Mouse (Mus musculus) MEL (cell line): ENCODE measurements around the gene Kcnn3. TPM values are rescaled to one million over a fixed set of nuclear protein-coding genes. Genes with fewer than 3 reads are reported as not detected.

Experiments
- DNase-seq: peaks from one replicate; pipeline ENCODE4 v3.0.0; 2011; ENCODE audit warnings: low read depth, low spot score
- H3K27ac ChIP-seq: 2 replicates; pipeline ENCODE4 v1.5.1; 2012; ENCODE audit warnings: low read depth, mild to moderate bottlenecking, control low read depth, low read length, moderate library complexity; ENCODE audit not compliant: control insufficient read depth
- H3K27me3 ChIP-seq, 2 experiments: fragments of 150-350 bp in 1 of 2; sonication (generic) in 1 of 2; 2 replicates each; pipeline ENCODE4 v1.6.1; 2012; ENCODE audit warnings: low read length in 2 of 2, mild to moderate bottlenecking in 2 of 2, improper control_type of control experiment in 1 of 2, moderate library complexity in 1 of 2; ENCODE audit not compliant: insufficient read depth in 2 of 2, control insufficient read depth in 1 of 2
- H3K36me3 ChIP-seq, 2 experiments: 2 replicates each; pipeline ENCODE4 v1.6.1; 2012 to 2014; ENCODE audit warnings: low read length in 2 of 2, improper control_type of control experiment in 1 of 2, inconsistent platforms in 1 of 2, mild to moderate bottlenecking in 1 of 2; ENCODE audit not compliant: insufficient read depth in 2 of 2, control insufficient read depth in 1 of 2
- H3K4me1 ChIP-seq, 2 experiments: fragments of 150-350 bp in 1 of 2; sonication (generic) in 1 of 2; 2 replicates each; pipeline ENCODE4 v1.6.1; 2012; ENCODE audit warnings: low read length in 2 of 2, improper control_type of control experiment in 1 of 2, mild to moderate bottlenecking in 1 of 2; ENCODE audit not compliant: insufficient read depth in 2 of 2, control insufficient read depth in 1 of 2
- H3K4me3 ChIP-seq, 2 experiments: fragments of 150-350 bp in 1 of 2; sonication (generic) in 1 of 2; 2 replicates each; pipeline ENCODE4 v1.5.1; 2012; ENCODE audit warnings: low read depth in 2 of 2, low read length in 2 of 2, mild to moderate bottlenecking in 2 of 2, moderate library complexity in 2 of 2, control low read depth in 1 of 2, improper control_type of control experiment in 1 of 2; ENCODE audit not compliant: control insufficient read depth in 1 of 2, insufficient read depth in 1 of 2
- H3K79me2 ChIP-seq: 2 replicates; pipeline ENCODE4 v1.6.1; 2012; ENCODE audit warnings: mild to moderate bottlenecking, low read length, moderate library complexity; ENCODE audit not compliant: control insufficient read depth, poor library complexity, insufficient read depth
- H3K9ac ChIP-seq: 2 replicates; pipeline ENCODE4 v1.6.1; 2012; ENCODE audit warnings: low read depth, mild to moderate bottlenecking, control low read depth, low read length, moderate library complexity; ENCODE audit not compliant: control insufficient read depth, poor library complexity, severe bottlenecking
- H3K9me3 ChIP-seq: fragments of 150-350 bp; sonication (generic); replicated peaks from 2 replicates; pipeline ENCODE4 v1.6.1; 2012; ENCODE audit warnings: mild to moderate bottlenecking, low read length, improper control_type of control experiment, moderate library complexity; ENCODE audit not compliant: insufficient read depth
- CTCF ChIP-seq, 3 experiments: IDR thresholded peaks in 2 of 3; conservative IDR thresholded peaks in 1 of 3; 2 replicates each; pipeline ENCODE4 v1.5.1; 2011 to 2012; ENCODE audit warnings: low read length in 3 of 3, low read depth in 2 of 3, mild to moderate bottlenecking in 2 of 3, improper control_type of control experiment in 1 of 3, inconsistent platforms in 1 of 3, mixed read lengths in 1 of 3, moderate library complexity in 1 of 3; ENCODE audit not compliant: control insufficient read depth in 1 of 3, insufficient read depth in 1 of 3, poor library complexity in 1 of 3, severe bottlenecking in 1 of 3
- ELF1 ChIP-seq: IDR thresholded peaks from 2 replicates; pipeline ENCODE4 v1.6.1; 2014; ENCODE audit warnings: low read depth, mild to moderate bottlenecking, inconsistent platforms, low read length, improper control_type of control experiment, moderate library complexity
- ETS1 ChIP-seq: IDR thresholded peaks from 2 replicates; pipeline ENCODE4 v1.6.1; 2012; ENCODE audit warnings: low read depth, mild to moderate bottlenecking, inconsistent platforms, low read length, improper control_type of control experiment, moderate library complexity
- GATA1 ChIP-seq: IDR thresholded peaks from 2 replicates; pipeline ENCODE4 v1.6.1; 2011; ENCODE audit warnings: low read depth, low read length, improper control_type of control experiment
- HCFC1 ChIP-seq: IDR thresholded peaks from 2 replicates; pipeline ENCODE4 v1.6.1; 2012; ENCODE audit warnings: low read depth, mild to moderate bottlenecking, inconsistent platforms, low read length, improper control_type of control experiment, moderate library complexity
- MAFK ChIP-seq: IDR thresholded peaks from 2 replicates; pipeline ENCODE4 v1.6.1; 2011; ENCODE audit warnings: low read depth, mild to moderate bottlenecking, low read length, improper control_type of control experiment, borderline replicate concordance
- NELFE ChIP-seq: IDR thresholded peaks from 2 replicates; pipeline ENCODE4 v1.6.1; 2011; ENCODE audit warnings: low read depth, low read length, improper control_type of control experiment
- NRF1 ChIP-seq: IDR thresholded peaks from 2 replicates; pipeline ENCODE4 v1.6.1; 2014; ENCODE audit warnings: low read depth, mild to moderate bottlenecking, inconsistent platforms, low read length, improper control_type of control experiment, moderate library complexity; ENCODE audit not compliant: poor library complexity, insufficient read depth, severe bottlenecking
- RCOR1 ChIP-seq: IDR thresholded peaks from 2 replicates; pipeline ENCODE4 v1.6.1; 2012; ENCODE audit warnings: low read depth, mild to moderate bottlenecking, inconsistent platforms, low read length, improper control_type of control experiment
- SIN3A ChIP-seq: IDR thresholded peaks from 2 replicates; pipeline ENCODE4 v1.6.1; 2012; ENCODE audit warnings: low read length, improper control_type of control experiment, inconsistent platforms
- TAL1 ChIP-seq: IDR thresholded peaks from 2 replicates; pipeline ENCODE4 v1.6.1; 2012; ENCODE audit warnings: mild to moderate bottlenecking, inconsistent platforms, low read length, moderate library complexity, mixed read lengths
- TCF12 ChIP-seq: IDR thresholded peaks from 2 replicates; pipeline ENCODE4 v1.6.1; 2014; ENCODE audit warnings: low read depth, mild to moderate bottlenecking, inconsistent platforms, low read length, improper control_type of control experiment, moderate library complexity
- ZC3H11A ChIP-seq: IDR thresholded peaks from 2 replicates; pipeline ENCODE4 v1.6.1; 2012; ENCODE audit warnings: low read depth, mild to moderate bottlenecking, inconsistent platforms, low read length, improper control_type of control experiment
- ZNF384 ChIP-seq: IDR thresholded peaks from 2 replicates; pipeline ENCODE4 v1.6.1; 2012; ENCODE audit warnings: low read depth, mild to moderate bottlenecking, inconsistent platforms, low read length, improper control_type of control experiment
- polyA plus RNA-seq, 2 experiments: library from polyadenylated mRNA; stranded (reverse) in 1 of 2; unstranded in 1 of 2; fragments of >175 nt in 1 of 2; fragments of >200 nt in 1 of 2; gene quantifications; 2 replicates each; pipeline versions ENCODE4 v1.2.1 to v1.2.4; 2012; ENCODE audit warnings: low replicate concordance in 2 of 2, low read depth in 1 of 2; ENCODE audit not compliant: insufficient read length in 2 of 2, insufficient read depth in 1 of 2, missing spikeins in 1 of 2
- total RNA-seq: library from RNA; depleted of rRNA; stranded (reverse); fragments of 300-350 nt; gene quantifications from 2 replicates; pipeline ENCODE4 v1.2.3, GENCODE M21; 2012

Kcnn3 gene
- total and polyA plus RNA-seq, 3 experiments, result 0.04 TPM; not detected in 2

GRCm38 (mm10) chr3:89557811-89558210 lies 37.8 kb downstream of the Kcnn3 start:
- Histone ChIP-seq H3K4me3 (no peak overlapping the region), H3K9me3 (no peaks in the 10 kb centered on the region), H3K27me3 (peaks cover 6 to 7% of the 10 kb centered on the region in 2 experiments), H3K4me1 (peaks cover 0 to 12% of the 10 kb centered on the region in 2 experiments; a peak in 2 of 4 replicates), H3K27ac (no peak overlapping the region), H3K79me2 (no peaks in the 10 kb centered on the region), H3K36me3 (peaks cover 0 to 5% of the 10 kb centered on the region in 2 experiments; a peak in 2 of 4 replicates), H3K9ac (no peak overlapping the region)
- TF ChIP-seq SIN3A (peak; percentile 58; the same call in 1 of the 2 replicates), GATA1 (peak; percentile 47; the same call in 1 of the 2 replicates), NRF1 (no peak)
- DNase-seq, result peak; percentile 80

GRCm38 (mm10) chr3:89558972-89559910 lies 39.3 kb downstream of the Kcnn3 start:
- Histone ChIP-seq H3K79me2 (no peaks in the 10 kb centered on the region), H3K27ac (no peak overlapping the region), H3K9me3 (no peaks in the 10 kb centered on the region)
- DNase-seq, result no peak
- TF ChIP-seq ETS1, result no peak
- no peak for TF ChIP-seq MAFK
- no peak for TF ChIP-seq ELF1
- peak; percentile 32; the same call in 1 of the 2 replicates for TF ChIP-seq ZNF384
- TF ChIP-seq TCF12, result no peak
- TF ChIP-seq, all 39 proteins: peak for 1
- Histone ChIP-seq H3K9ac (no peak overlapping the region), H3K27me3 (peaks cover 6 to 7% of the 10 kb centered on the region in 2 experiments), H3K36me3 (no peaks in the 10 kb centered on the region; a peak in 1 of 4 replicates), H3K4me1 (peaks cover 0 to 4% of the 10 kb centered on the region in 2 experiments; a peak in 1 of 4 replicates), H3K4me3 (no peak overlapping the region)

GRCm38 (mm10) chr3:89561386-89561785 lies 41.4 kb downstream of the Kcnn3 start:
- TF ChIP-seq ZC3H11A, result no peak
- TF ChIP-seq NELFE, result no peak
- TF ChIP-seq RCOR1, result no peak
- no peak for TF ChIP-seq HCFC1
- no peak for TF ChIP-seq GATA1
- no peak for TF ChIP-seq TAL1
- TF ChIP-seq CTCF (IDR thresholded peaks at IDR 0.05 in 2 of 3, conservative IDR thresholded peaks at IDR 0.05 in 1 of 3; ENCODE audit: control insufficient read depth in 1 of 3, insufficient read depth in 1 of 3, low read depth in 2 of 3, low read length in 3 of 3, poor library complexity in 1 of 3, severe bottlenecking in 1 of 3), result no peak
- H3K27ac ChIP-seq, result no peak overlapping the region
- no peaks in the 10 kb centered on the region for H3K36me3 ChIP-seq

More at GRCm38 (mm10) chr3:89561386-89561785, 41.4 kb downstream of the Kcnn3 start:
- no peak overlapping the region for H3K9ac ChIP-seq
- no peaks in the 10 kb centered on the region for H3K9me3 ChIP-seq
- H3K4me3 ChIP-seq, result no peak overlapping the region
- H3K79me2 ChIP-seq, result no peaks in the 10 kb centered on the region
- H3K4me1 ChIP-seq, result no peaks in the 10 kb centered on the region; a peak in 1 of 4 replicates
- H3K27me3 ChIP-seq, result peaks cover 3 to 7% of the 10 kb centered on the region in 2 experiments
- no peak for DNase-seq
